ENCODE assay signal across 28 mouse cellular contexts in the genomic region with DNA sequence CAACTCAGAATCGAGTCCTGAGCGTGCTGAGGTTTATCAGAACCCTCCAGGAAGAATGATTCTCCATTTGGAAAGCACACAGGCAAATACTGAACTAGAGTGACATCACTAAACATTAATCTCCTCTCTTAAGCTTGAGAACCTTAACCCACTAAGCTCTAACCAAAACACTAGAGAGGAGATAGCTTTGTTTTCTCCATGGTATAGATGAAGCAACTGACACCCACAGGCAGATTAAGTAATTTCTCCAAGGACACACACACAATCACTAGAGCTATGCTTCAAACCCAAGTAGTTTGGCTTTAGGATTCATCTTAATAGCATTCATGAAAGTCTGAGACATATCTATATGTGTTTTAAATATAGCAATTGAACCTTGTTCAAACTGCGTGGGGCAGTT.
"Had no signal": no experiment of that assay in that cellular context is flagged by ENCODE, and none has a peak within 500 bp of the region (broad histone marks: within the 10 kb centered on the region; RNA-seq: fewer than 3 reads in every experiment).

No protein-coding gene starts in this region.

- H3K4me3 ChIP-seq: embryonic facial prominence, embryonic 10.5 days; embryonic facial prominence, embryonic 12.5 days; embryonic facial prominence, embryonic 13.5 days; embryonic facial prominence, embryonic 15.5 days; erythroblast, embryonic 14.5 days; forebrain, embryonic 10.5 days; forebrain, embryonic 12.5 days; forebrain, embryonic 13.5 days; forebrain, embryonic 15.5 days; heart, adult 2 months; heart, embryonic 10.5 days had no signal

- H3K9ac ChIP-seq: embryonic facial prominence, embryonic 12.5 days; embryonic facial prominence, embryonic 13.5 days; embryonic facial prominence, embryonic 15.5 days; forebrain, embryonic 12.5 days; forebrain, embryonic 13.5 days; forebrain, embryonic 15.5 days; forebrain, postnatal 0 days had no signal

- H3K36me3 ChIP-seq: embryonic facial prominence, embryonic 10.5 days; embryonic facial prominence, embryonic 12.5 days; embryonic facial prominence, embryonic 13.5 days; embryonic facial prominence, embryonic 15.5 days; forebrain, embryonic 10.5 days; forebrain, embryonic 12.5 days; forebrain, embryonic 15.5 days; heart, embryonic 10.5 days had no signal

- DNase-seq: cerebellum, adult 18-20 months; cerebellum, adult 2 months; cerebellum, adult 8-10 months; cerebellum, adult 9-10 months; cerebellum, adult 9-11 months; cerebellum, postnatal 10 days; cerebellum, postnatal 14 days; cerebellum, postnatal 25 days; cerebellum, postnatal 36 days; embryo, embryonic 11 days; gastrocnemius, postnatal 14 days; gastrocnemius, postnatal 25 days; gastrocnemius, postnatal 36 days; heart, adult 18-20 months; heart, adult 2 months had no signal

- ATAC-seq: forebrain, embryonic 13.5 days; forebrain, embryonic 14.5 days; forebrain, embryonic 15.5 days had no signal

- H3K27ac ChIP-seq: embryonic facial prominence, embryonic 12.5 days; embryonic facial prominence, embryonic 13.5 days; embryonic facial prominence, embryonic 15.5 days; forebrain, embryonic 10.5 days; forebrain, embryonic 12.5 days; forebrain, embryonic 13.5 days; forebrain, embryonic 15.5 days; heart, embryonic 10.5 days had no signal

- H3K27me3 ChIP-seq: embryonic facial prominence, embryonic 12.5 days; embryonic facial prominence, embryonic 13.5 days; embryonic facial prominence, embryonic 15.5 days; forebrain, embryonic 12.5 days; forebrain, embryonic 13.5 days; forebrain, embryonic 15.5 days had no signal

- H3K4me2 ChIP-seq: embryonic facial prominence, embryonic 12.5 days; embryonic facial prominence, embryonic 13.5 days; embryonic facial prominence, embryonic 15.5 days; forebrain, embryonic 12.5 days; forebrain, embryonic 13.5 days; forebrain, embryonic 15.5 days; heart, embryonic 11.5 days had no signal

- H3K9me3 ChIP-seq: embryonic facial prominence, embryonic 10.5 days; embryonic facial prominence, embryonic 12.5 days; embryonic facial prominence, embryonic 13.5 days; embryonic facial prominence, embryonic 15.5 days; forebrain, embryonic 10.5 days; forebrain, embryonic 12.5 days; forebrain, embryonic 13.5 days; forebrain, embryonic 15.5 days; heart, embryonic 10.5 days had no signal
